Mouse (Mus musculus): Measurements from ENCODE around the gene Insyn1. TPM values are rescaled to one million over a fixed set of nuclear protein-coding genes. Genes with fewer than 3 reads are reported as not detected.

Gene Insyn1
- polyA plus RNA-seq, 1 experiment from 2014 or later, result 1.1 TPM

- no peak overlapping the region for H3K27ac ChIP-seq (replicated peaks)
- WGBS, result 43% methylated on average over 9 of the region's 9 CpGs
- no peak overlapping the region for H3K4me2 ChIP-seq
- H3K9me3 ChIP-seq, result no peaks in the 10 kb centered on the region
- H3K4me3 ChIP-seq, result no peak overlapping the region
- ATAC-seq (ENCODE audit: extremely low read depth, insufficient number of reproducible peaks, low FRiP score, low TSS enrichment), result no peak
- peaks cover 27% of the 10 kb centered on the region for H3K4me1 ChIP-seq
- H3K9ac ChIP-seq, result no peak overlapping the region
- H3K27me3 ChIP-seq (replicated peaks), result peaks cover 6% of the 10 kb centered on the region; the same call in 1 of the 2 replicates
- H3K36me3 ChIP-seq, result no peaks in the 10 kb centered on the region
These were observed 29.7 kb downstream of the Insyn1 start for GRCm38 (mm10) chr9:58517866-58518750.

GRCm38 (mm10) chr9:58519953-58520352, 31.6 kb downstream of the Insyn1 start:
- ATAC-seq (ENCODE audit: extremely low read depth, insufficient number of reproducible peaks, low FRiP score, low TSS enrichment), result no peak

GRCm38 (mm10) chr9:58520816-58521581, 32.6 kb downstream of the Insyn1 start:
- WGBS, result 62% methylated on average over 5 of the region's 5 CpGs
- H3K4me1 ChIP-seq, result peaks cover 27% of the 10 kb centered on the region
- no peak overlapping the region for H3K4me2 ChIP-seq
- no peak overlapping the region for H3K4me3 ChIP-seq
- no peak for ATAC-seq (ENCODE audit: extremely low read depth, insufficient number of reproducible peaks, low FRiP score, low TSS enrichment)
- H3K27me3 ChIP-seq (replicated peaks), result no peaks in the 10 kb centered on the region
- no peaks in the 10 kb centered on the region for H3K9me3 ChIP-seq
- H3K9ac ChIP-seq, result no peak overlapping the region
- H3K27ac ChIP-seq (replicated peaks), result peak overlapping the region; percentile 69
- peaks cover 21% of the 10 kb centered on the region for H3K36me3 ChIP-seq

More at GRCm38 (mm10) chr9:58519953-58520352, 31.6 kb downstream of the Insyn1 start:
- WGBS, result 70% methylated on average over 3 of the region's 3 CpGs
- H3K9ac ChIP-seq, result no peak overlapping the region
- peaks cover 27% of the 10 kb centered on the region for H3K4me1 ChIP-seq
- H3K9me3 ChIP-seq, result no peaks in the 10 kb centered on the region
- no peak overlapping the region for H3K4me3 ChIP-seq
- no peak overlapping the region for H3K27ac ChIP-seq (replicated peaks)
- H3K4me2 ChIP-seq, result no peak overlapping the region
- peaks cover 10% of the 10 kb centered on the region for H3K36me3 ChIP-seq
- H3K27me3 ChIP-seq (replicated peaks), result no peaks in the 10 kb centered on the region

- Histone ChIP-seq H3K4me1 (peaks cover 27% of the 10 kb centered on the region), H3K9ac (no peak overlapping the region), H3K27me3 (replicated peaks) (no peaks in the 10 kb centered on the region), H3K4me3 (no peak overlapping the region), H3K36me3 (peaks cover 30% of the 10 kb centered on the region), H3K4me2 (no peak overlapping the region), H3K9me3 (no peaks in the 10 kb centered on the region), H3K27ac (replicated peaks) (peak overlapping the region; percentile 69; the same call in 1 of the 2 replicates)
- ATAC-seq (ENCODE audit: extremely low read depth, insufficient number of reproducible peaks, low FRiP score, low TSS enrichment), result no peak
- 53% methylated on average over 4 of the region's 4 CpGs for WGBS
These were observed 33.5 kb downstream of the Insyn1 start for GRCm38 (mm10) chr9:58521883-58522423.

- no peak for ATAC-seq (ENCODE audit: extremely low read depth, insufficient number of reproducible peaks, low FRiP score, low TSS enrichment)
- Histone ChIP-seq H3K36me3 (peaks cover 61% of the 10 kb centered on the region), H3K27ac (replicated peaks) (no peak overlapping the region), H3K4me3 (no peak overlapping the region), H3K4me2 (no peak overlapping the region), H3K9me3 (no peaks in the 10 kb centered on the region), H3K9ac (no peak overlapping the region), H3K4me1 (peaks cover 23% of the 10 kb centered on the region), H3K27me3 (replicated peaks) (no peaks in the 10 kb centered on the region)
- 80% methylated on average over 4 of the region's 4 CpGs for WGBS
These were observed 36.7 kb downstream of the Insyn1 start for GRCm38 (mm10) chr9:58525108-58525507.

- no peak overlapping the region for H3K27ac ChIP-seq (replicated peaks)
- no peak overlapping the region for H3K9ac ChIP-seq
- H3K4me2 ChIP-seq, result no peak overlapping the region
- 64% methylated on average over 4 of the region's 4 CpGs for WGBS
- ATAC-seq (ENCODE audit: extremely low read depth, insufficient number of reproducible peaks, low FRiP score, low TSS enrichment), result no peak
- H3K27me3 ChIP-seq (replicated peaks), result no peaks in the 10 kb centered on the region
- H3K36me3 ChIP-seq, result peaks cover 80% of the 10 kb centered on the region
- no peaks in the 10 kb centered on the region for H3K9me3 ChIP-seq
- H3K4me1 ChIP-seq, result no peaks in the 10 kb centered on the region
- no peak overlapping the region for H3K4me3 ChIP-seq
These were observed 39.4 kb downstream of the Insyn1 start for GRCm38 (mm10) chr9:58527841-58528240.

GRCm38 (mm10) chr9:58530407-58530806, 42.0 kb downstream of the Insyn1 start:
- no peak overlapping the region for H3K4me2 ChIP-seq
- WGBS, result 91% methylated on average over 13 of the region's 13 CpGs

GRCm38 (mm10) chr9:58532236-58532635, 43.8 kb downstream of the Insyn1 start:
- 87% methylated on average over 4 of the region's 4 CpGs for WGBS
- no peak for ATAC-seq (ENCODE audit: extremely low read depth, insufficient number of reproducible peaks, low FRiP score, low TSS enrichment)
- H3K27ac ChIP-seq (replicated peaks), result no peak overlapping the region

More at GRCm38 (mm10) chr9:58530407-58530806, 42.0 kb downstream of the Insyn1 start:
- H3K27ac ChIP-seq (replicated peaks), result no peak overlapping the region
- no peaks in the 10 kb centered on the region for H3K4me1 ChIP-seq
- no peak overlapping the region for H3K9ac ChIP-seq
- H3K4me3 ChIP-seq, result no peak overlapping the region
- peaks cover 82% of the 10 kb centered on the region for H3K36me3 ChIP-seq
- H3K9me3 ChIP-seq, result no peaks in the 10 kb centered on the region
- H3K27me3 ChIP-seq (replicated peaks), result no peaks in the 10 kb centered on the region
- ATAC-seq (ENCODE audit: extremely low read depth, insufficient number of reproducible peaks, low FRiP score, low TSS enrichment), result no peak

GRCm38 (mm10) chr9:58533322-58533721, 44.9 kb downstream of the Insyn1 start:
- WGBS, result 72% methylated on average over 6 of the region's 6 CpGs
- Histone ChIP-seq H3K4me2 (no peak overlapping the region), H3K4me3 (no peak overlapping the region), H3K9ac (no peak overlapping the region), H3K27me3 (replicated peaks) (no peaks in the 10 kb centered on the region), H3K9me3 (no peaks in the 10 kb centered on the region), H3K36me3 (peaks cover 72% of the 10 kb centered on the region), H3K4me1 (no peaks in the 10 kb centered on the region), H3K27ac (replicated peaks) (no peak overlapping the region)
- ATAC-seq (ENCODE audit: extremely low read depth, insufficient number of reproducible peaks, low FRiP score, low TSS enrichment), result no peak

More at GRCm38 (mm10) chr9:58532236-58532635, 43.8 kb downstream of the Insyn1 start:
- Histone ChIP-seq H3K9me3 (no peaks in the 10 kb centered on the region), H3K9ac (no peak overlapping the region), H3K4me2 (no peak overlapping the region), H3K27me3 (replicated peaks) (no peaks in the 10 kb centered on the region), H3K36me3 (peaks cover 75% of the 10 kb centered on the region), H3K4me3 (no peak overlapping the region), H3K4me1 (no peaks in the 10 kb centered on the region)

- H3K9ac ChIP-seq, result no peak overlapping the region
- no peak overlapping the region for H3K4me3 ChIP-seq
- peaks cover 65% of the 10 kb centered on the region for H3K36me3 ChIP-seq
- no peaks in the 10 kb centered on the region for H3K9me3 ChIP-seq
- WGBS, result 25% methylated on average over 1 of the region's 1 CpGs
- no peaks in the 10 kb centered on the region for H3K4me1 ChIP-seq
- H3K27me3 ChIP-seq (replicated peaks), result no peaks in the 10 kb centered on the region
- no peak overlapping the region for H3K4me2 ChIP-seq
- no peak for ATAC-seq (ENCODE audit: extremely low read depth, insufficient number of reproducible peaks, low FRiP score, low TSS enrichment)
- H3K27ac ChIP-seq (replicated peaks), result no peak overlapping the region
These were observed 46.4 kb downstream of the Insyn1 start for GRCm38 (mm10) chr9:58534766-58535165.

GRCm38 (mm10) chr9:58535447-58536134, 47.2 kb downstream of the Insyn1 start:
- Histone ChIP-seq H3K4me2 (no peak overlapping the region), H3K27me3 (replicated peaks) (no peaks in the 10 kb centered on the region), H3K36me3 (peaks cover 60% of the 10 kb centered on the region), H3K4me3 (no peak overlapping the region), H3K9me3 (no peaks in the 10 kb centered on the region), H3K4me1 (peaks cover 2% of the 10 kb centered on the region), H3K9ac (no peak overlapping the region), H3K27ac (replicated peaks) (no peak overlapping the region)
- no peak for ATAC-seq (ENCODE audit: extremely low read depth, insufficient number of reproducible peaks, low FRiP score, low TSS enrichment)
- WGBS, result 71% methylated on average over 20 of the region's 20 CpGs
